Mouse (Mus musculus) kidney, adult 2 months (tissue): Measurements from ENCODE around the gene Ngb.
A peak's percentile ranks its signal among the peaks of the same experiment; 100 is the strongest.

Experiments used
- CTCF ChIP-seq: fragments of 200-500 bp; conservative IDR thresholded peaks from 2 replicates; pipeline ENCODE4 v1.5.1; 2011; ENCODE audit warnings: low read depth, mild to moderate bottlenecking, control low read depth, low read length, moderate library complexity, mixed read lengths; ENCODE audit not compliant: insufficient read depth, insufficient read length
- POLR2A ChIP-seq: fragments of 200-500 bp; IDR thresholded peaks from one replicate; pipeline ENCODE4 v1.6.1; 2011; ENCODE audit warnings: low read depth, low read length, control low read depth

DNA sequence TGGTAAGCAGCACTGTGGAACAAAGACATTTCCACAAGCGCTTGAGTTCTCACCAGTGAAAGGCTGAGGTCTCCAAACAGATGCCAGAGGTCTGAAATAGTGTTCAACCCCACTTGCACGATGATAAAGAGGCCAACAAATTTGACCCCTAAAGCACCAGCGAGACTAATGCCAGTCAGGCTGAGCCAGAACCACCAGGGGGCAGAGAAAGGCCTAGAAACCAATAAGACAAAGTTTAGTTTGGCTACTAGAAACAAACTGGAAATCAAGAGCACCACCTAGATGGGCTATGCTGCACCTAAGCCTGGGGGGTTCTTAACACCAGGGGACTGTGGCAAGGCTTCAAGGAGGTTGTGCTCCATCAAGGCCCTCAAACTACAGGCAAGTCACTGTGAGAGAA, 29.3 kb upstream of the Ngb start:
- TF ChIP-seq CTCF (peak; percentile 67), POLR2A (no peak)
